Mouse (Mus musculus) cerebellum, adult 11 months (tissue): ENCODE data around the gene Rgs14.

Experiments
- DNase-seq: peaks from one replicate; pipeline ENCODE4 v3.0.0; 2022

Rgs14 gene

DNA sequence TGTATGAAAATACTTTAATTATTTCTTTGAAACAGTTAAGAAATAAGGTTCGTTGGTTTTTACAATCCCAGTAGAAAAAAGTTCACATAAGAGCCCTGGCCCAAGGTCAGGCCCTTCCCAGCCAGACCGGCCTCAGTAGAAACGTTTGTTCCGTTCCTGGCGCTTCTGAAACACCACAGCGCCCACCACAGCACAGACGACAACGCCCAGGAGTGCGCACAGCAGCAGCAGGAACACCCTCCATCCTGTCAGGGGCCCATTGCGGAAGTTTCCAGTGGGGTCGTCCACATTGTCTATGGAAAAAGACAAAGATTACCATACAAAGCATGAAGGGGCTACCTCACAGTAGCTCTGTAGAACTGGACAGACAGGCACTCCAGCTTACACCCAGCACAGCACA lies 22.8 kb upstream of the Rgs14 start:
- no peak for DNase-seq

DNA sequence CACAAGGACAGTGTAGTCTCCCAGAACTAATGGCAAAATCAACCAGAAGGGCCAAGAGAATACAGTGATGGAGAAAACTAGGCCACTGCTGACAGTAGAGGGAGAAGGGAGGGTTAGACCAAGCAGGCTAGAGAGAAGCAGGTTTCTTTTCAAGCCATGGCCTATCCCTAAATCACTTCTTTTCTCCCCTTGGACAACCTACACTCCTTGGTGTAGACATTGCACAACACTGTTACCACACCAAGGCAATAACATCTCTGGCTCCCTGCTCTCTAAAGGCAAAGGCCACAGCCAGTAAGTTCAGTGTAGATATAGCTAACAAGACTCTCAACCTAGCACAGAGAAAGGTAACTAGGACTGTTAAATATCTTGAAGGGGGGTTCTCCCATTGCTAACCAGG lies 8.4 kb upstream of the Rgs14 start:
- DNase-seq: no peak

DNA sequence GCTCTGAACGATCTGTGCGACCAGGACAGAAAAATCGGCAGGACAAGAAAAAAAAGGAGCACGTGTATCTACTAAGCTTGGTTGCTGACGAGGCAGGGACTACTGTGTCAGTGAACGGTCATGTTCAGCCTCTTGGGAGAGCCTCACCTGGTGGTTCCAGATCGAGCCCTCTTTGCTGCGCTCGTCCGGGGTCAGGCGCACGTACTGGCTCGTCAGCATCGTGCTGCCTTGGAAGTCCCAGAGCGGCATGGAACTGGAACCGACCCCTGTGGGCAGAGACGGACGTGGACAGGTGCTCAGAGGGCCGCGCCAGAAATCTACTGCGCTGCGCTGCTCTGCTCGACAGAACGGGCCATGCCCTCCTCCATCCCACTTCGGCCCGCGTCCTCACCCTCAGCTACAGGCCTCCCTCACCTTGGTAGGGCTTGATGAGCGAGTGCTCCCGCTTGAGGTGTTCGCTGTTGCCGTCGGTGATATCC lies 7.5 kb upstream of the Rgs14 start:
- DNase-seq: peak; percentile 38

DNA sequence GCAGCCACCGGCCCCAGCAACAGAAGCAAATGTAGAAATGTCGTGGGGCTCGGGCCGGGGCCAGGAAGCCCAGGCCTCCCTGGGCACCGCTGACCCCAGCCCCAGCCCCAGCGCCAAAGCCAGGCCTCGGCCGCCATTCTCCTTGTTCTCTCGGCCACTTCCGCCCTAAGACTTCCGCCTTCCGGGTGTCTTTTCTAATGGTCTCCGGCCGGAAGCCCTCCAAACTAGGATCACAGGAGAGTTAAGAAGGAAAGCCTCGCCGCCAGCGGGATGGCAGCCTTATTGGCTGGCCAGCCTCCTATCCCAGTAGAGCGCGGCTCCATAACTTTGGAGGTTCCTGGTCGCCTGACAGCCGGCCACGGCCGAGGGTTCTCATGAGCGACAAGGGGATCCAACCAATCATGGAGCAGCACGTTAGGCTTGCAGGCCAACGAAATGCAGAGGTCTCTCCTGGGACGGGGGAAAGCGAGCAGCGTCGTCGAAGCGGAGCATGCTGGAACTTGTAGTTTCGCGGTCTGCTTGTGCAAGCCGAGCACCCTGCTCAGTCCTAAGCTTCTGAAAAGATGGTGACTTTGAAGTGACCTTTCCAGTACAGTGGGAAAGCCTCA lies 7.0 kb upstream of the Rgs14 start, which contains the start of gene Lman2:
Gene Lman2 (minus strand): TSS at position 331 of the 608 bp plus-strand sequence.
- DNase-seq: peak; percentile 93

DNA sequence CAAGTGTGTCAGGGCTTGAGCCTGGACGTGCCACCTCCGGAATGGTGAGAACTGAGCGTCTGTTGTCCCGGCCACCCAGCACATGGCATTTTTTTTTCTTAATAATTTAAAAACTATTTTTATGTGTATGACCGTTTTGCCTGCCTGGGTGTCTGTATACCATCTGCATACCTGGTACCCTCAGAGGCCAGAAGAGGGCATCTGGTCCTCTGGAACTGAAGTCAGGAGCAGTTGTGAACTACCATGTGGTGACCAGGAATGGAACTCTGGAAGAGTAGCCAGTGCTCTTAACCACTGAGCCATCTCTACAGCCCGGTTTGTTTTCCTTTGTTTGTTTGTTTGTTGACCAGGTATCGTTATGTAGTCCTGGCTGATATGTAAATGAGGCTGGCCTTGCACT lies 1.1 kb upstream of the Rgs14 start:
- DNase-seq: no peak

DNA sequence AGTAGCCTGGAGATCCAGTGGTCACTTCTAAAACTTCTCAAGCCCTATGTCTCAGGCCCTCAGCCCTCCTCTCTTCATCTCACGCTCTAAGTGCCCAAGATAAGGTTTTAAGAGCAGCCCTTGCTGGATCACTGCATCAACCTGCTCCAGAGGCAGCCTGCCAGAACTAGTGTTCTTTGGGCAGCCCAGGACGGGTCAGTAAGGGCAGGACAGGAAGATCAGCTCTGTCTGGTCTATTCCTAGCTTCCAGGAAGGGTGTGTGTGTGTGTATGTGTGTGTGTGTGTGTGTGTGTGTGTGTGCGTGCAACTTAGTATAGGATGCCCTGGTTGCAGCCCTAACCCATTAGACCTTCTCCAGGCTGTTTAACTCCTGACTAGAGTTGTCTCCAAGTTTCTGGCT lies 702 bp downstream of the Rgs14 start:
- no peak for DNase-seq

DNA sequence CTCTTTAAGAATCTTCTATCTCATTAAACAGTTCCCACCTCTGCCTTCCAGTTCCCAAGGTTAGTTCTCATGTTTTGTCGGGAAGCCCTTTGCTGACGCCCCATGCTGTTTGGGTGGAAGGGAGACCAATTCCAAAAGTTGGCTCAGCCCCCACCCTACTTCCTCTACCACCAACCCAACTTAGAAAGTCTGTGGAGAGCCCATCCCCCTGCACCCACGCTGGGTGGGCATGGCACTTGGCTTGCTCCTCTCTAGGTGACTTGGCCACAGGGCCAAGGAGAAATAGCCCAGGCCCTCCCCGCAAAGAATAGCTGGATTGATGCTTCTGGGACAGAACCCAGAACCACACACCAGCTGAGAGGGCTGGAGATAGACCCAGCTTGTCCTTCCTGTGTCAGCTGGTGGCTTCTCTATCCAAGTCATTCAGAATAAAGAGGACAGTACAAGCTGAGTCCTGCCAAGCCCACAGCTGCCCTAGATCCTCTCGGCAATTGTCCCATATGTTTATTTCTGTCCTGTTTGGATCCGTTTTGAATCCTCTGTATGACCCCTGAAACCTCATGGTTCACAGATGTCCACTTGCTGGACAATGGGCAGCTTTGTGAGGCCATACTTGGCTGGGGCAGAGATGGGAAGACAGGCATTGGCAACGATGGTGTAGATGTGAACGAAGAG lies 1.6 kb downstream of the Rgs14 start:
- DNase-seq: no peak

DNA sequence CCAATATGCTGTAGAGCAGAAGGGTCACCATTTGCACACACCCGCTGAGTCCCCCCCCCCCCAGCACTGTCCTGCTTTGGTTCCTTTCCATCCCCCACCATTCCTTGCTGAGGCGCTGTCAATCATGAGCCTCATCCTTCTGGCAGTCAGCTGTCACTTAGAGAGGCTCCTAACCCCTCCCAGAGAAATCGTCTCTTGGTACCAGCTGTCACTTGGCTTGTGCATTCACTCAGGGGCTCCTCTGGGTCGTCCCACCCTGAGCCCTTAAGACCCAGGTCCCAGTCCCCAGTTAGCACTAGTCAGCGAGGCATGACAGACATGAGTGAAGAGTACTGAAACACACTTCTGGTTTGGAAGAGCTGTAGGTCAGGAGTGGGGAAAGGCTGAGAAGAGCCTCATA lies 2.2 kb downstream of the Rgs14 start:
- DNase-seq: no peak

DNA sequence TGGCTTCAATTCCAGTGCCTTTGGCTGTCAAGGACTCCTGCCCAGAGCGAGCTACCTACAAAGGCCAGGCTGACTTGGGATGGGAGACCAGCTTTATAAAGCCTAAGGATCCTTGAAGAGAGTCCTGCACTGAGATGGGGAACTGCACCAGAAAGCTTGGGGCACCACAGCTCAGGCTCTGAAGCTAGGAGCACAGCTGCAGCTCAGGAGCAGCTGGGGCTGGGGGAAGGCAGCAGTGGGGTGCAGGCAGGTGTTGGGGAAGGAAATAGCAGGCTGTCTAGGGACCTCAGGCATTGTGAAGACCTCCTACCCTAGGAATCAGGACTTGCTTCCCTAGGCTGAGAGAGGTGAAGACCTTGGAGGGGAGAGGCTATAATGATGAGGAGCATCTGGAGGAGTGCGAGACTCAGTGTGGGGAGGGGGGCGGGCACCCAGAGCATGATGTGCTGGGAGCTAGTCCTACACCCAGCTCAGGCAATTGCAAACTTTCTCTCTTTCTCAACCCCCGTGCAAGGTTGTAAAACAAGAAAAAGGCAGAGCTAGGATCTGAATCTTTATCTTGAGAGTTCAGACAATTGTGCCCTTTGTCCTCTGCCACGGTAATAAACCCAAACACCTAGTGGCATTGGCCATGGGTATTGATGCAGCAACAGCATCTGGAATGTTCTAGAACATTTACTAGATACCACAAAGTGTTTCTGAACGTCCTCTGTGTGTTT lies 4.8 kb downstream of the Rgs14 start:
- DNase-seq: no peak

DNA sequence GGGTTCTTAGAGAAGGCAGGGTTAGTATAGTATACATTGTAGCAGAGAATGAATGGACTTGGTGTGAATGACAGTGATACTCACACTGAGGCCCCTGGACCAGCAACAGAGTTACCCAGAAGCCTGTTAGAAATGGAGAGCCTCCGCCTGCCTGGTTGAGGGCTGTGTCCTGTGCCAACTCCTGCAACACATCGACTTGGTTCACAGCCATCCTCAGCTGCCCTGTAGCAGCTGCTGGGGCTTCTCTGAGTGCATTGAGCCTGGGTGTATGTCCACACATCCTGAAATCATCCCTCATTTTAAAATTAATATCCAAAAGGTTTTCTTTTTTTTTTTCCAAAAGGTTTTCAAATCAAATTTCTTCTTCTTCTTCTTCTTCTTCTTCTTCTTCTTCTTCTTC lies 6.3 kb downstream of the Rgs14 start:
- DNase-seq: no peak

DNA sequence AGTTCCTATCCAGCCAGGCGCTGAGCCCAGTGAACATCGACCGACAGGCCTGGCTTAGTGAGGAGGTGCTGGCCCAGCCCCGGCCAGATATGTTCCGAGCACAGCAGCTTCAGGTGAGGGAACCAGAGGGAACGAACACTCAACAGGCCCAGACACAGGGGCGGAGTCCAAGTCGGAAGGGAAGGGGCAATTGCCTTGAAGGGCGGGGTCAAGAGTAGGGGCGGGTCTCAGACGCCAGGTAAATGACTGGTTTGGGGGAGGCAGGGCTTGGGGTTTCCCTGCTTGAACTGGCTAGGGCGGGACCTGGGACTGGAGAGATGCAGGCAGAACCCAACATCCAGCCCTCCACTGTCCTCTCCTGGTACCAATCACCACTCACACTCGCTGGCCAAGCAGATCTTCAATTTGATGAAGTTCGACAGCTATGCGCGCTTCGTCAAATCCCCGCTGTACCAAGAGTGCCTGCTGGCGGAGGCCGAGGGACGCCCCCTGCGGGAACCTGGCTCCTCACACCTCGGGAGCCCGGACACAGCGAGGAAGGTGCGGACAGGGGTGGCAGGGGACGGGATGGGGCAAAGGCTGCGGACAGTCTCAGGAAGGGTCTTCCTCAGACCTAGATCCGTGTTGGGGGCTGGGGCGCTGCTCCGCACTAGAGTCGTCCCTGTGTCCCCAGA lies 9.5 kb downstream of the Rgs14 start:
- no peak for DNase-seq

DNA sequence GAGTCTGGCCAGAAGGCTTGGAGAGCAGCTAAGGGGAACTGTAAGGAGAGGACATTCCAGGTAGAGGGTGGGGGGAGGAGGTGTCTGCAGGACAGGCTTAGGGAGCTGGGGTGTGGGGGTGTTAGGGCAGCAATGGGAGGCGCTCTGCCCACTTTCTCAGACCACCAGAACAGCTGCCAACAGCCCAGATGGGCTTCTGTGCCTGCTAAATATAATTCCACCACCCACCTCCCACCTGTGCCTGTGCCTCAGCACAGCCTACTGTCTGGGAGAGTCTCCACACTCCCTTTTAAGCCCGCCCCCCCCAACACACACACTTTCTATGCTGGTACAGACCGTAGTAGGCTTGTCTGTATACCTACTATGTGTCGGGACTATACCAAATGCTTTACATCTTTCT lies 12.3 kb downstream of the Rgs14 start:
- DNase-seq: no peak

DNA sequence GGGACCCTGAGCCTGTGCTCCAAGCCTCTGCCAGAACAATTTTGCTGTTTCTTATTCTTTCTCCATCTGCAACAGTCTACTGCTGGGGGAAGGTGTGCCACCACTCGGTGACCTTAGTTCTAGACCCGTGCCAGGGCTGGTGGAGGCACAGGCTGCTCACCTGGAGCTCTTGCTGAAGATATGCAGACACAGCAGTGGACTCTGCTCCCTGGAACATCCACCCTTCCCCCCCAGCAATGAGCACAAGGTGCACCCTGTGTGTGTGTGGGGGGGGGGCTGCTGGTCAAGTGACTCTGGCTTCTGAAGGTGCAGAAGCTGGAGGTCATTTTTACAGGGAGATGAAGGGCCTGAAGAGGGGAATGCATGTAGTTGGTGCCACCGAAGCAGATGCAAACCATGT lies 21.1 kb downstream of the Rgs14 start:
- DNase-seq: no peak

DNA sequence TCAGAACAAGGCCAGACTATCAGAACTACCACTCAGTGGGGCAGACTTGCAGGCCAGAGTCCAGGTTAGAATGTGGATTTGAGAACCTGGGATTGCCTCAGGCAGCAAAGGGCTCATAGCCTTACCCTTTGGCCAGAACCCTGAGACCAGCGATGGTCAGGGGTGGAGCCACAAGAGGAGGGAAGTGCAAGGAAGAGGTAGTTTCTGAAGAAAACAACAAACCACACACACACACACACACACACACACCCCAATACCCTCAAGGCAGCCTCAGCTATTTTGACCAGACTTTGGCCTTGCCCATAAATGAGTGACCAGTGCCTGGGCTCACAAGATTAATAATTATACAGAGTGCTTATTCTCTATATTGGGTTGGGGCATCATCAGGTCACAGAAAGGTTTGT lies 22.1 kb downstream of the Rgs14 start:
- no peak for DNase-seq

DNA sequence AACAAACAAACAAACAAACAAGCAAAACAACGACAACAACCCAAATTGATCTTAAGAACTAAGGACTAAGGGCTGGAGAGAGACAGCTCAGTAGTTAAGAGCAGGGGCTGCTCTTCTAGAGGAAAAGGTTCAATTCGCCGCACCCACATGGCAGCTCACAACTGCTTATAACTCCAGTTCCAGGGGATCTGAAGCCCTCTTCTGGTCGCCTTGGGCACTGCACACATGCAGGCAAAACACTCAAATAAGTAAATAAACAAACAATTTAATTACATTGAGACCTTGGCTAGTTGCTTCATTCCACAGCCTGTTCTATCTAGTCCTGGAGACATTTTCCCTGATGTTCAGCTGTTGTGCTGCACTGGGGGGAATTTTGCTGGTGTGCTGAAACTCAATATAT lies 23.4 kb downstream of the Rgs14 start:
- no peak for DNase-seq

DNA sequence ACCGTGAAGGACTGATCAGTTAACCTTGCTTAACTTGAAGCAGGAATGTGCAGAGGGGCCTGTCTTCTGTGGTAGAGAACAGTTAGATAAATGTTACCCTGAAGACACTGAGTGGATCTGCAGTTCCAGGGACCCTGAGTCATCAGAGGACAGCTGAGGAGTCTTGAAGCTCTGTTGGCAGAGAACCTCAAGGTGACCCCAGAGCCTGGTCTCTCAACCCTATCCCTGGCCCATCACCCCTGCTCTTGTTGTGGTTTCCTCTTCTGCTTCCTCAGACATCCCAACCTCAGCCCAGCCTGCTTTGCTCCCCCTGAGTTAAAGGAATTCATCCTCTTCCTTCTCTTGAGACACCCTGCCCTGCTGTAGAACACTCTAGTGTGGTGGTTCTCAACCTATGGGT lies 28.6 kb downstream of the Rgs14 start, which contains the start of gene Slc34a1:
Gene Slc34a1 (plus strand): TSS at position 100 of the 400 bp plus-strand sequence.
- DNase-seq: no peak

DNA sequence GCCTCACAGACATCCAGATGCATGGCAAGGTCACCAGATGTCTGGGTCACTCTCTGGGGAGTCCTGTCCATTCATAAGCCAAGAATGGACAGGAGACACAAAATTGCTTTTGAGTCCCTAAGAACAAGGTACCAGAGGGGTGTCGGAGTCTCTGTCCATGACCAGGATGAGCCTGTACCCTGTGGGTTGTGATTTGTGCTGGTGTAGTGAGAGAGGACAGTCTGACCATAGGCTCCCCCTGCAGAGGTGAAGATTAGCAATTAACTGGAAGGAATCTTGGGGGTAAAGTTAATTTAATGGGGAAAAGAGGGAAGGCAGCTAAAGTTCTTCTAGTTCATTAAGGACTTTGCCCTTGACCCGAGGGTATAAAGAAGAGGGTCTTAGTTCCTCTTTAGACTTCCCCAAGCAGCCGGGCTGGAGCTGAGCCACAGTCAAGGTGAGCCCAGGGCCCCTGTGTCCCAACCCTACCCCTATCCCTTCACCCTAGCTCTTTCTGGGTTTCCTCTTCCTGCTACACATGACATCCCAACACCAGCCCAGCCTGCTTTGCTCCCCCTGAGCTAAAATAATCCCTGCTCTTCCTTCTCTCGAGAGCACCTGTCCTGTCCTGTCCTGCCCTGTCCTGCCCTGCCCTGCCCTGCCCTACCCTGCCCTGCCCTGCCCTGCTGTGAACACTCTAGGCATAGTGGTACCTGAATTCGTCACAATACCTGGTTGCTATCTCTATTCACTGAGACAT lies 29.9 kb downstream of the Rgs14 start:
- DNase-seq: no peak

DNA sequence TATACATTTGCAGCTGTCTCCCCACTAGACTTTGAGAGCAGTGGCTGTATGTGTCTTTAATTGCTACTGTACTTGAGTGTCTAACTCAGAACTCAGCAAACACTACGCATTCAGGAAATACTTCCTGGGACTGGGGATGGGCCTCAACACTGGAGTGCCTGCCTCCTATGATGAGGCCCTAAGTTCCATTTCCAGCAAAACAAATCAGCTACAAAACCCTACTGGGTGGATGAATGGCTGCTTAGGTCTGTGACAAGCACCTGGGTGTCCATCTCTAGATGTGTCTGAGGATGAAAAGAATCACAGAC lies 30.5 kb downstream of the Rgs14 start:
- no peak for DNase-seq

DNA sequence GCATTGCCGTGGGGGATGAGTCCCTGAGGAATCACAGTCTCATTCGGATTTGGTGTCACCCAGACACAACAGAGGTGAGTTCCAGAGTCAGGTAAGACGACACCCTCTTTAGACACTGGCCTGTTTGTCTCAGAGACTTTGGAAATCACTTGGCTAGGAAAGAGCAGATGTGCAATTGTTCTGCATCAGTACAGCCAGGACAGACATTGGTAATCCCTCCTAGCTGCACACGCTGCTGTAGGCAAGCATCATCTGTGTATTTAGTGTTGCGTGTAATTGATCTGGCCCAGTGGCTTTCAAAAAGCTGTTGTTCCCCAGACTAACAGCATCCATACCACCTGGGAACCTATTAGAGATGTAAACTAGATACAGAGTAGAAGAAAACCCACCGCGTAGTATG lies 33.7 kb downstream of the Rgs14 start:
- no peak for DNase-seq

DNA sequence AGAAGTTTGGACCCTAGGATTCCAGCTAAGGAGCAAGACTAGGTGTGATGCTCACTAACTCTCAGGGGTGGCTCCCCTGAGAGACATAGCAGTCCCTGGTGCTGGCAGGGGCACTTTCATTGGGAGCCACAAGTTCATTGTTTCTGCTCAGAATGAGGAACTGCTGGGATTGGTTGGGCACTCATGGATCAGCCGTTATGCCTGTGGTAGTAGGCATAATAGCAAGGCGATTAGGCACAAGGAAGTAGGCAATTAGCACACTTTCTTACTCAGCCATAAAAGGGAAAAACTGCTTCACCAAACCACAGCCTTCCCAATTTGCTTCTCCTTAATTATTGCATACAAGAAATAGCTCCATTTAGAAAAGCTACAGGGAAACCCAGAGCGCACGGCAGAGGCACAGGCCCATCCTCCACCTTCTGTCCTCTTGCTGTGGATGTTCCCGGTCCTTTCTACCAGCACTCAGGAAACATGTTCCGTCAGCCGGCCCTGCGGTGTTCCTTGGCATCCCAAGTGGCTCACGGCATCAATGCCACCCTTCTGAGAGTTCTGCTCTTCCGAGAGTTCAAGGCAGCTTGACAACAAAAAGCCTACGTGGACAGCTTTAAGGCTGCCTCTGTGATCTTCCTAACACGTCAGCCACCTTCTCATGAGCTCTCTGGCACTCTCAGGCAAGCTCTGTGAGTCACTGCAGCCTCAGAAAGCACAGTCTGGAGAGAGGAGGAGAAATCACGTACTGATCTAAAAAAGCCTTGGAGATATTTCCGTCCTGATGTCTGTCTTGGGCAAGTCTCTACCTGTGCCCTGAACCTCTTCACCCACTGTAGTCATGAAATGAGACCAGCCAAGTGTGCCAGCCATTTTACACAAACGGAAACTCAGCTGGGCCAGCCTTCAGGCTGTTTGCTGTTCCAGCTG lies 34.7 kb downstream of the Rgs14 start:
- DNase-seq: no peak

DNA sequence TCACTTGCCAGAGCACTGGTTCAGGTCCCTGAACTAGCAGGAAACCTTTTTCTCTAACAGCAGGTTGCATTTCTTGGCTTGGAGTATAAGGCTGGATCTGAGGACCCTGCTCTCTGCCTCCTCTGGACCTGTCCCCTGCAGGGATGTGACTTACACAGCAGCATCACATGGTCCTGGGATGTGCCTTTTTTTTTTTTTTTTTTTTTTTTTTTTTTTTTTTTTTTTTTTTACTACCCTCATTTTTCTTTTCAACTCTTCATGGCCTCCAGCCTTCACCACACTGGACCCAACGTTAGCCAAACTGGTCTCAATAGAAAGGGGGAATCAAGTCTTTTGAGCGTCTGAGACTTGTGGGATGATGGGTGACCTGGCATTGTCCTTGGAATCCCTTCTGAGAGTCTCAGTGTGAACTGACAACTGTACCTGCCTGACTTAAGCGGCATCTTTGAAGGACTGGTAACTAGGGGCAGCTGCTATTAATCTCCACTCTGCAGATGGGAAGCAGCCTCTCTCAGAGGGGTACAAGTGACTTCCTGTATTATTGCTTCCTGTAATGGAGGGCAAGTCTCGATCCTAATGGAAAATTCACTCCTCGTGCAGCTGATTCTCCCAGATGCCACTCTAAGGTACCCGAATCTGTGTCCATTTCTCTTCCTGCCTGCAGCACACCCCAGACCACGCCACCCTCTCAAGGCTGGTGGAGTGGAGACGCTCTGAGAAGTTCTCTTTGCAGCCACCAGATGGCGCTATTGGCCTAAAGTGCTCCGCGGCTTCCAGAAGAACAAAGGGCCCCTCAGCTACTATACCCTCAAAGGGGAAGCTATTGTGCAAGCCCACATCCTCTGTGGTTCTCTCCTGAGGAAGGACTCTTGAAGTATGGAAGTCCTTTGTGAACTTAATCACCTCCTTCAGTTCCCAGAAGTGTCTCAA lies 35.6 kb downstream of the Rgs14 start:
- peak; percentile 57 for DNase-seq
